Mouse (Mus musculus) limb, embryonic 11.5 days (tissue): ENCODE results near the gene Cwh43. TPM values are rescaled to one million over a fixed set of nuclear protein-coding genes. Genes with fewer than 3 reads are reported as not detected.

Source experiments
- ATAC-seq: fragments of 200-750 bp; cut with Nextera tagmentation; 2 replicates; pipeline ENCODE4 v1.8.0; 2017; ENCODE audit warnings: low read depth; ENCODE audit not compliant: insufficient number of reproducible peaks, low FRiP score, low TSS enrichment
- DNase-seq: peaks from one replicate; pipeline ENCODE4 v3.0.0-alpha.2; 2015; ENCODE audit warnings: low spot score
- H3K27ac ChIP-seq: fragments of 300-500 bp; sonication (generic); replicated peaks from 2 replicates; pipeline ENCODE4 v1.5.1; 2014; ENCODE audit warnings: low read depth, mild to moderate bottlenecking, low read length
- H3K27me3 ChIP-seq: fragments of 300-500 bp; sonication (generic); 2 replicates; pipeline ENCODE4 v1.6.1; 2014; ENCODE audit warnings: mild to moderate bottlenecking, low read length, mixed read lengths; ENCODE audit not compliant: control insufficient read depth, insufficient read depth
- H3K36me3 ChIP-seq: fragments of 300-500 bp; sonication (generic); 2 replicates; pipeline ENCODE4 v1.6.1; 2014; ENCODE audit warnings: mild to moderate bottlenecking, low read length, moderate library complexity, mixed read lengths; ENCODE audit not compliant: control insufficient read depth, insufficient read depth
- H3K4me1 ChIP-seq: fragments of 300-500 bp; sonication (generic); 2 replicates; pipeline ENCODE4 v1.6.1; 2014; ENCODE audit warnings: low read length, mixed read lengths; ENCODE audit not compliant: control insufficient read depth, insufficient read depth
- H3K4me2 ChIP-seq: fragments of 300-500 bp; sonication (generic); 2 replicates; pipeline ENCODE4 v1.6.1; 2014; ENCODE audit warnings: low read depth, mild to moderate bottlenecking, moderate library complexity; ENCODE audit not compliant: severe bottlenecking
- H3K4me3 ChIP-seq: fragments of 300-500 bp; sonication (generic); 2 replicates; pipeline ENCODE4 v1.5.1; 2014; ENCODE audit warnings: low read depth, low read length
- H3K9ac ChIP-seq: fragments of 300-500 bp; sonication (generic); 2 replicates; pipeline ENCODE4 v1.6.1; 2014; ENCODE audit warnings: mild to moderate bottlenecking, low read length
- H3K9me3 ChIP-seq: fragments of 300-500 bp; sonication (generic); 2 replicates; pipeline ENCODE4 v1.6.1; 2016; ENCODE audit warnings: low read length; ENCODE audit not compliant: control insufficient read depth
- WGBS: fragments of 180-500 bp; shearing (Covaris S2); extraction: QIAGEN DNeasy Blood & Tissue Kit; methylation state at CpG from one replicate; pipeline ENCODE4 v1.1.7; 2014; 5-methylcytosine and 5-hydroxymethylcytosine counted together
- polyA plus RNA-seq: library from polyadenylated mRNA; unstranded; fragments of >200 nt; fragmentation: Nextera tagmentation; extraction: Ambion mirVana; gene quantifications from 2 replicates; pipeline ENCODE4 v1.2.1, GENCODE M21; 2014

Cwh43 gene
- polyA plus RNA-seq, 1 experiment from 2014 or later: not detected

GRCm38 (mm10) chr5:73491837-73492720 is 86.2 kb downstream of the Cwh43 start:
- Histone ChIP-seq H3K4me2 (peak overlapping the region; percentile 94), H3K27me3 (no peaks in the 10 kb centered on the region), H3K27ac (peak overlapping the region; percentile 78; the same call in 1 of the 2 replicates), H3K36me3 (no peaks in the 10 kb centered on the region), H3K9ac (peak overlapping the region; percentile 77), H3K4me1 (0 out of 2 replicates have a peak, but pooled peaks cover 2% of the 10 kb centered on the region), H3K9me3 (no peaks in the 10 kb centered on the region), H3K4me3 (peak overlapping the region; percentile 82)
- ATAC-seq (peak; percentile 56), DNase-seq (peak; percentile 93)
- WGBS: under 1% methylated on average over 59 of the region's 59 CpGs

GRCm38 (mm10) chr5:73497401-73497800 is 91.5 kb downstream of the Cwh43 start:
- no peak overlapping the region for H3K4me2 ChIP-seq
- no peaks in the 10 kb centered on the region for H3K9me3 ChIP-seq
- no peaks in the 10 kb centered on the region for H3K36me3 ChIP-seq
- no peak for DNase-seq
- ATAC-seq: no peak
- 0 out of 2 replicates have a peak, but pooled peaks cover 2% of the 10 kb centered on the region for H3K4me1 ChIP-seq
- no peak overlapping the region for H3K4me3 ChIP-seq
- H3K27ac ChIP-seq: no peak overlapping the region
- no peak overlapping the region for H3K9ac ChIP-seq
- 93% methylated on average over 3 of the region's 3 CpGs for WGBS
- no peaks in the 10 kb centered on the region for H3K27me3 ChIP-seq

GRCm38 (mm10) chr5:73498559-73498958 is 92.7 kb downstream of the Cwh43 start:
- Histone ChIP-seq H3K4me1 (no peaks in the 10 kb centered on the region), H3K27me3 (no peaks in the 10 kb centered on the region), H3K4me3 (no peak overlapping the region), H3K27ac (no peak overlapping the region), H3K36me3 (no peaks in the 10 kb centered on the region), H3K9me3 (no peaks in the 10 kb centered on the region), H3K4me2 (no peak overlapping the region), H3K9ac (no peak overlapping the region)
- ATAC-seq (no peak), DNase-seq (no peak)
- WGBS: 88% methylated on average over 8 of the region's 8 CpGs

- H3K4me1 ChIP-seq: no peaks in the 10 kb centered on the region
- ATAC-seq (no peak), DNase-seq (no peak)
- H3K27ac ChIP-seq: no peak overlapping the region
- no peak overlapping the region for H3K4me2 ChIP-seq
- no peak overlapping the region for H3K9ac ChIP-seq
- no peaks in the 10 kb centered on the region for H3K36me3 ChIP-seq
- WGBS: 90% methylated on average over 7 of the region's 7 CpGs
- no peaks in the 10 kb centered on the region for H3K27me3 ChIP-seq
- no peak overlapping the region for H3K4me3 ChIP-seq
- H3K9me3 ChIP-seq: no peaks in the 10 kb centered on the region
Observed at GRCm38 (mm10) chr5:73500867-73501440, 95.1 kb downstream of the Cwh43 start.

- Histone ChIP-seq H3K36me3 (no peaks in the 10 kb centered on the region), H3K9me3 (no peaks in the 10 kb centered on the region), H3K27me3 (no peaks in the 10 kb centered on the region), H3K4me2 (no peak overlapping the region), H3K4me3 (no peak overlapping the region), H3K9ac (no peak overlapping the region), H3K4me1 (peaks cover 2% of the 10 kb centered on the region; the same call in 1 of the 2 replicates), H3K27ac (no peak overlapping the region)
- ATAC-seq (no peak), DNase-seq (no peak)
- 82% methylated on average over 9 of the region's 9 CpGs for WGBS
Observed at GRCm38 (mm10) chr5:73502422-73502821, 96.5 kb downstream of the Cwh43 start.

Other genes with a start within 250 kb of the Cwh43 start
- gene Fryl, start 149.5 kb upstream of the Cwh43 start, polyA plus RNA-seq: 24.2 and 29.0 TPM in 2 replicates
- gene Ociad1, start 113.3 kb upstream of the Cwh43 start, polyA plus RNA-seq: 142 and 144 TPM in 2 replicates
- gene Ociad2, start 65.0 kb upstream of the Cwh43 start, polyA plus RNA-seq: 6.5 and 9.4 TPM in 2 replicates
- gene Dcun1d4, start 74.9 kb downstream of the Cwh43 start, polyA plus RNA-seq: 55.7 and 56.9 TPM in 2 replicates
- gene Lrrc66, start 226.5 kb downstream of the Cwh43 start, polyA plus RNA-seq: not detected in 2 replicates
- 29.1 and 30.0 TPM in 2 replicates for gene Sgcb, start 241.7 kb downstream of the Cwh43 start, polyA plus RNA-seq
- 2.6 and 2.9 TPM in 2 replicates for gene Spata18, start 245.3 kb downstream of the Cwh43 start, polyA plus RNA-seq